Mouse (Mus musculus) adipocyte (in vitro differentiated cells): ENCODE measurements around the gene Igdcc3.

ENCODE experiments used
- DNase-seq: peaks from one replicate; pipeline ENCODE4 v3.0.0-alpha.2; 2016; ENCODE audit warnings: low spot score

The Igdcc3 gene

GRCm38 (mm10) chr9:65140491-65140890 is 498 bp upstream of the Igdcc3 start:
- DNase-seq: no peak

DNA sequence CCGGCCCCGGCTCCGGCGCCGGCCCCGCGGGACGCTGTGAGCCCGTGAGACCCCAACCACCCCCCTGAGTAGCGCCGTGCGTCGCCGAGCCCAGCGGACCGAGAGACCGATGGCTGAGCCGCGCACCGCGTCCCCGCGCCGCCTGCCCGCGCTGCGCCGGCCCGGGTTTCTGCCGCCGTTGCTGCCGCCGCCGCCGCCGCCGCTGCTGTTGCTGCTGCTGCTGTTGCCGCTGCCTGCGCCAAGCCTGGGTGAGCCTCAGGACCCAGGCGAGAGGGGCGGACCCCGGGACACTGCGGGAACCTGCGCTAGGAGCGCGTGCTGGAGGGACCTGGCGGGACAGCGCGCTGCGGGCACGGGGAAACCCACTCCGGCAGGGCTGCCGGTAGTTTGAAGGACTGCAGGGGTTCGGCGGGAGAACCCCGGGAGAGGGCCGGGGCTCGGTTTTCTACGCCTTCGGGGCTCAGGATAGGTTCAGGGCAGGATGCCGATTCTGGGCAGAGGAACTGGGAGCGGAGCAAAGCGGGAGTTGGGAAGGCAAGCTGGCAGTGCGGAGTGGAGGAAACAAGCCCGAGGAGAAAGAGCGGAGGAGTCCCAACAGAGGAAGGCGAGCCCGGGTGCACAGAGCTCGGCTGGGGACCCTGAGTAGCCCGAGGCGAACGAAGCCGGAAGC is 452 bp downstream of the Igdcc3 start:
- DNase-seq: no peak

GRCm38 (mm10) chr9:65141976-65142318 is 958 bp downstream of the Igdcc3 start:
- no peak for DNase-seq

DNA sequence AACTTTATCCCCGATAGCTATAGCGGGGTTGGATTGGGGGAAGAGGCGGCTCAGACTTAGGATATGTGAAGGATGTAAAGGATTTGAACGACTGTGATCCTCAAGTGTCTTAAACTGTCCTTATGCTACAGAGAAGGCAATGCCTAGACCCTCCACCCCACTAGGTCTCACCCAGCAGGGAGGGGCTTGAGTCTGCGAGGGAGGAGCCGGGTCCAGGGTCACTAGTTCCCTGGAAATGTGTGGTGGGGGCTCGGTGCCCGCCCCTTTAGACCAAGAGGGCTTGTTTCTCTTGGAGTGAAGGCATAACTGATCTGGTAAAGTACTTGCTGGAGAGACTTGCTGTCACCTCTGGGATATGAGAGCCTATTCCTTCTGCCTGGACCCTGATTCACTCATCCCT is 1.4 kb downstream of the Igdcc3 start:
- no peak for DNase-seq

DNA sequence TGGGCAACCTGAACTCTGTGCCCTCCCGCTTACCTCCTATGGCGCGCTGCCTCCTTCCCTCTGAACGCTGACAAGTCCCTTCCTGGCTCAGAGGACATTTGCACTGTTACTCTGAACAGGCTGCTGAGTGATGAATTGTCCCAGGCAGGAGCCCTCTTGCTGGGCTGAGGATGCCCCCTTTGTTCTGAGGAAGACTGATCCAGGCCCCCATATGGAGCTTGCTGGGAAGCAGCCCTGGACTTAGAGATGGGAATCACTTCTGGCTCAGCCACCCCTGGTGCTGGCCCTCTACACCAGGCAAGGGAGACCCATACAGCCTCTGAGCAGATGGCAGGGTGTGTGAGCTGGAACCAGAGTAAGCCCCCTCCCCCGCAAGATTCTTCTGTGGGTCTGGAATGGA is 5.0 kb downstream of the Igdcc3 start:
- DNase-seq: no peak

GRCm38 (mm10) chr9:65148507-65148906 is 7.5 kb downstream of the Igdcc3 start:
- DNase-seq: no peak

GRCm38 (mm10) chr9:65152711-65153330 is 11.8 kb downstream of the Igdcc3 start:
- DNase-seq: no peak

GRCm38 (mm10) chr9:65153331-65153711 is 12.3 kb downstream of the Igdcc3 start:
- no peak for DNase-seq

GRCm38 (mm10) chr9:65154692-65155455 is 13.9 kb downstream of the Igdcc3 start:
- no peak for DNase-seq

GRCm38 (mm10) chr9:65156604-65157003 is 15.6 kb downstream of the Igdcc3 start:
- DNase-seq: no peak

DNA sequence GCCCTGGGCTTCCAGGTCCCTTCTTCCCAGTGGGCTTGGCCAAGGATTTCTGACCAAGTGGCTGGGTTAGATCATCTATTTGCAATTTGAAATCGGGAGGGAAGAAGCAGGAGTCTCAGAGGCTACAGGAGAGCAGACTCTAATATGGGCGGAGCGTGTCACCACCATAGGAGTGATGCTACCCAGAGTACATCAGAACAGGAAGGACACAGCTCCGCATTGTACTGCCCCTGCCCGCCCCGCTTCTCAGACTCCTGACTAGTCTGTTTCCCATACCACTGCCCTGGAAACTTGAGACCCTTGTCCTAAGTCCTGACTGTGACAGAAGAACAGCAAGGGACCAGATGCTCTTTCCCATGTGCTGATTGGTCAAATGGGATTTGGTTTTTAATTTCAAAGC is 16.6 kb downstream of the Igdcc3 start:
- no peak for DNase-seq

- no peak for DNase-seq
Measured at GRCm38 (mm10) chr9:65161188-65161587, 20.2 kb downstream of the Igdcc3 start.

- DNase-seq: no peak
Measured at GRCm38 (mm10) chr9:65161881-65162280, 20.9 kb downstream of the Igdcc3 start.

DNA sequence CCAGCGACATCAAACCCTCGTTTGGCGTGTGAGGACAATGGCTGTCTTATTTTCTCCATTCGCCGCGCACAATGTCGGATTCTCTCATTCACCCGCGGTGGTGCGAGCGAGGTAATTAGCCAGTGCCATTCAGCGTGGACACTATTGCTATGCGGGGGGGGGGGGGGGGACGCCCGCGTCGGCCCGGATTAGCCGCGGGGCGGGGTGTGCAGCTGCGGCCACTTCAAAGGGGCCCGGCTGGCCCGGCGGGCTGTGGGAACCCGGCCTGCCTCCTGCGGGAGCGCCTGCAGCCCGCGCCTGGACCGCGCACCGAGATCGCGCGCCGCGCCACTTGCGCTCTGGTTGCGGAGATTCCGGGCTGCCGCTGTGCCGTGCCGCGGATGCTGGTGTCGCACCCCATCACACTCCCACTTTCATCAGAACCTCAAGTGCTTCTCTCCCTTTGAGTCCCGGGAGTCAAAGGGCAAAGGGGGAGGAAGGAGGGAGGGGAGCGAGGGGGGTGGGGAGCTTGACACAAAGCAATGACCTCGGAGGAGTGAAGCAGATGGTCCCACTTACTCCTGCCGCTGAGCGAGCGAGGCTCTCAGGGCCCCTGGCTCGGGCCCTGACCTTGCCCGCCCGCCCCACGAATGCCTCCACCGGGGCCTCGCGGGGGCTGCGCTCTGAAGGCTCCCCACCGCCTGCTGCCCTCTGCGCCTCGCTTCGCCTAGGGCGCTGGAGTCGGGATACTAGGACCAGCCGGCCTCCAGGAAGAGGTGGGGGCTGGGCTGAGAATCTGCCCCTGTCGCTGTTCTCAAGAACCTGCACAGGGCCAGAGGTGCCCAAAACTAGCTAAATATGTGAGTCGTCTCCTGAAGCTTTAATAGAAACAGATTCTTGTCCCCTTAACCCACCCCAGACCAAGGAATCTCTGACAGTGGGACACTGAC is 22.0 kb downstream of the Igdcc3 start:
- no peak for DNase-seq

DNA sequence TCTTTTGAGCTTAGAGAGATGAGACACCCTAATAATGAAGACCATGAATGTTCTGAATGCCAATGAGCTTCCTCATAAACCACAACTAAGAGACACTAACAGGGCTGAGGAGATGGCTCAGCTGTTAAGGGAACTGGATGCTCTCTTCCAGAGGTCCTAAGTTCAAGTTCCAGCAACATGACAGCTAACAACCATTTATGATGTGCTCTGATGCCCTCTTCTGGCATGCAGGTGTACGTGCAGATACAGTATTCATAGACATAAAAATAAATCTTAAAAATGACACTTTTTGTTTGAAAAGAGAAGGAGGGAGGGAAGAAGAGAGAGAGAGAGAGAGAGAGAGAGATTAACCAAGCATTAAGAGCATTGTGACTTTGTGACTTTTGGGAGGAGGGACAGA is 23.9 kb downstream of the Igdcc3 start:
- DNase-seq: peak; percentile 15

- no peak for DNase-seq
Measured at GRCm38 (mm10) chr9:65166386-65166785, 25.4 kb downstream of the Igdcc3 start.

- DNase-seq: no peak
Measured at GRCm38 (mm10) chr9:65168534-65168933, 27.5 kb downstream of the Igdcc3 start.

DNA sequence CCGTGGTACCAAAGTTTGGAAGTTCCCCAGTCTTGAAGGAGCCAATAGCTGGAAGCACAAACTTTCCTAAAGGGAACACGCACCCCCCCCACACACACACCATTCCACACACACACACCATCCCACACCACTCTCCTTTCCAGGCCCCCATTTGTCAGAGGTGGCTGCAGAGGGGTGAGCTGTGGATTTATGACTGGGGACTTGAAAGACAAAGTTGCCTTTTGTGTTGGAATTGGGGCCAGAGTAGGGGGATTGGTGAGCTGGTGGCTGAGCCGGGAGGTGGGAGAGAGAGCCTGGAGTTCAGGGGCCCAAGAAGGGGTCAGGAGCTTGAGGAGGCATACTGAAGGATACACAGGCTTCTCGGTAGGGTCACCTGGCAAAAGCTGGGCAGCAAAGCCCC is 28.0 kb downstream of the Igdcc3 start:
- DNase-seq: no peak

- DNase-seq: no peak
Measured at GRCm38 (mm10) chr9:65172654-65173053, 31.7 kb downstream of the Igdcc3 start.

DNA sequence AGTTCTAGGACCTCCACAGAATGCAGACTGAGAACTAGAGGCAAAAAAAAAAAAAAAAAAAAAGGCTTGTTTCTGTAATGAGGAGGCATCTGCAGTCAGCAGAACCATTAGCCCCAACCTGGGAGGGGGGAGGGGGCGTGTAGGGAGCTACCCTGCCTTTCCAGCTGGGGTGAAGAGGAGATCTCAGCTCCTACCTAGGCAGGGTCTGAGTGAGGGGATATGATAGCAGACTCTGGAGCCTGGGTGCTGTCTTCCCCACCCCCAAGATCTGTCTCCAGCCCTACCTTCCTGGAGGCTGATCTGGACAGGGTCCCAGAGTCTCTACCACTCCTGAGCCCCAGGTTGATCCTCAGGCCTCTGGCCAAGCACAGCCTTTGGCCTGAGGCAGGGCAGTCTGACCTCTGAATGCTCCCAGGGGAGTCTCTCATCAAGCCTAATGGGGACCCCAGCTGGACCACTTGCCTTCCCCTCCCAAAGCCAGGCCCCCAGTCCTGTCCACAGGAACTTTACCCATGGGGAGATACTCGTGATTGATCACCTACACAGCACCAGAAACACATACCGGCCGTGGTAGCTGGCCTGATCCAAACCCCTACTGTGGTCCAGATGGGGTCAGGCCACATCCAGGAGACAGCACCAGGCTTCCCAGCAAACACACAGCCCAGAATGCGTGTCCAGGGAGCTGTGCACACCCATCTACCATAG is 34.4 kb downstream of the Igdcc3 start:
- no peak for DNase-seq
